Mouse (Mus musculus) kidney, postnatal 36 days (tissue): ENCODE data around the gene Tbx6.

Experiments
- DNase-seq, 2 experiments: peaks; one replicate each; pipeline ENCODE4 v3.0.0; 2021 to 2022; ENCODE audit warnings: mixed read lengths in 2 of 2

Tbx6 gene

GRCm38 (mm10) chr7:126795387-126796317, 14.4 kb downstream of the Tbx6 start:
- no peak for DNase-seq

GRCm38 (mm10) chr7:126796350-126796932, 15.2 kb downstream of the Tbx6 start:
- DNase-seq: peak in 1 of 2 experiments; percentile 53

GRCm38 (mm10) chr7:126797411-126798126, 16.3 kb downstream of the Tbx6 start, which contains the start of gene Fam57b:
Fam57b (plus strand) TSS chr7:126797668.
- DNase-seq: peak in 1 of 2 experiments; percentile 41

- peak; percentile 37 to 71 for DNase-seq
Measured at GRCm38 (mm10) chr7:126798127-126799049, 17.1 kb downstream of the Tbx6 start.

- peak; percentile 97 to 99 for DNase-seq
Measured at GRCm38 (mm10) chr7:126799050-126799467, 17.8 kb downstream of the Tbx6 start.

- DNase-seq: no peak
Measured at GRCm38 (mm10) chr7:126799468-126800268, 18.4 kb downstream of the Tbx6 start.

DNA sequence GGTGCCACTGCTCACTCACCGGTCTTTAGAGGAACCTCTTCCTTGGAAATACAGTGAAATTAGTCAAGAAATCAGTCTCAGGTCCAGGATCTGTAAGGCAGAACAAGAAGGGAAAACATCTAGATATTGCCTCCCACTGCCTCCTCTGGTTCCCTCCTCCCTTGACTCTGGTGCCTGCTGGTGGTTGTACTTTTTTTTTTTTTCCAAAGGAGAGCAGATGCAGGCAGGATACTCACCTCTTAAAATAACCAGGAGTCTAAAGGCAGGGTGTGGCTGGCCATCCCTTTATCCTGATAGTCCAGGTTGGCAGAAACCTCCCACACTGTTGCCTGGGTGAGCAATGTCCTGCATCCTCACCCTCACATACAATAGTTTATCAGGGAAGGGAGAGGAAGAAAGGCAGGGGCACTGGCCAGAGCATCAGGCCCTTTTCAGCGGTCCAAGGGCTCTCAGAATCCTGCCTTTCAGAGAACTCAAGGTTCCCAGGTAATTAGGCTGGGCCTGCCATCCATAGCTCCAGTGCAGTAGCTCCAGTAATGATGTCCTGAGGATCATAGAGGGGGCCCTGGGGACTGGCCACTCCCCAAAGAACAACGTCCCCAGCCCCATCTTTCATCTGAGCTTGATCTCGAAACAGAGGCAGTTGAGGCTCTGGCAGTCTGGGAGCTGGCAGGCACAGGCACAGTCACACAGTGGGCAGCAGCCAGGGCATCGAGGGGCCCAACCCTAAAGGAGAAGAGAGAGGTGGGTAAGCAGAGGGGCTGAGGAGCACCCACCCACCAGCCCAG, 19.2 kb downstream of the Tbx6 start:
- no peak for DNase-seq

DNA sequence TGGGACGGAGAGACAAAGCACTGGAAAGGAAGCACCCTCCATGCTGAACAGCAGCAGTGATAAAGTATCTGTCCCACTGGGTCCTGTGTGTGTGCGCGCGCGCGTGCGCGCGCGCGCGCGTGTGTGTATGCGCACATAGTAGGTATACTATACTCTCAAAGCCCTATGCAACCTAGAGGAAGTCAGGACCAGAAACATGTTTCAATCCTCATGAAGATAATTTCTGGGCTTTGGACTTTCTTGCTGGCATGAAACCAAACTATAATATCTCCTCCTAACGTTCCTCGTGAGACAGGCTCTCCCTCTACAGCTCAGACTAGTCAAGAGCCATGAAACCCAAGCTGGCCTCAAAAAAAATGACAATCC, 19.8 kb downstream of the Tbx6 start:
- no peak for DNase-seq

- no peak for DNase-seq
Measured at GRCm38 (mm10) chr7:126802134-126802889, 21.0 kb downstream of the Tbx6 start.

DNA sequence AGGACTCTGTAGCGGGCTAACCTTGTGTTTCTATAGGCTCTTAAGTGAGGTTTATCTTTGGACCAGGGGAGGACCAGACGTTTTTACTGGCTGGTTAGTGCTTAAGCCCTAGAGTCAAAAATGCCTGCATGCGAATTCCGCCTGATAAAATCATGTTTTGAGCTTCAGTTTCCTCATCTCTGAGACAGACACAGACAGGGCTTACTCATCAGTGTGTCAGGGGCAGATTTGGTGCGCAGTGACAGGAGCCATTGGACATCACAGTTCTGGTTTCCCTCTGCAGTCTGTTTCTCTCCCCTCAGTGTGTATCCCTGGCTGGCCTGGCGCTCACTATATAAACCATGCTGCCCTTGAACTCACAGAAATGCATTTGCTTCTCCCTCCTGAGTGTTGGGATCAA, 21.9 kb downstream of the Tbx6 start:
- DNase-seq: no peak

DNA sequence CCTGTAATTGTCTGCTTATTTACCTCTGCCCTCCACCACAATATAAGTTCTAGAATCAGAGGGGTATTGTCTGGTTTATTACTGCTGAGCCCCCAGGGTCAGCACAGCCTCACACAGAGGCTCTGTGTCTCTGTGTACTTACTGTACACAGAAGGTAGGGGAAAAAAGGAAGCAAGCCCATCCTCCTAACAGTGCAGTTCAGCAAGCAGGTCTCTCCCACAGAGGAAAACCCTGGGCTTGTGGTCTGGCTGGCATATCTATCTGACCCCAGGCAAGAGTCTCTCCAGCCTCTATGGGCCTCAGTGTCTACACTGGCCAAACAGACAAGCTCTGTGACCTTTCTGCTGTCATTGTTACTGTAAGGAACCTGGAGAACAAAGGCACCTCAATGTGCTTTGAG, 22.5 kb downstream of the Tbx6 start:
- no peak for DNase-seq

DNA sequence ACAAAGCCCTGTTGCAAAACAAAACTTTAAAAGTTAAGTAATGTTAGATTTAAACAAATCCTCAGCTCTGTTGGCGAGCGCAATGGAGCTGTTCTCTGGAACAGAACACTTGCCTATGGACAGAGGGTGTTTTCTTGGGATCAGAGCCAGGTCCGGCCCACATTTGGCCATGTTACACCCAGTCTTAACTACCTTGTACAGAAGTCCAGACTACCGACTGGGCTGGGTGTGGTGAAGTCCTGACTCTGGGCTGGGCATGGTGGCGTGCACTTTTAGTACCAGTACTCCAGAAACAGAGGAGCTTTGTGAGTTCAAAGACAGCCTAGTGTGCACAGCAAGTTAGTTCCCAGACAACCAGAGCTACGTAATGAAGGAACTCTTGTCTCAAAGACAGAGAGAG, 25.7 kb downstream of the Tbx6 start:
- peak; percentile 68 to 72 for DNase-seq

DNA sequence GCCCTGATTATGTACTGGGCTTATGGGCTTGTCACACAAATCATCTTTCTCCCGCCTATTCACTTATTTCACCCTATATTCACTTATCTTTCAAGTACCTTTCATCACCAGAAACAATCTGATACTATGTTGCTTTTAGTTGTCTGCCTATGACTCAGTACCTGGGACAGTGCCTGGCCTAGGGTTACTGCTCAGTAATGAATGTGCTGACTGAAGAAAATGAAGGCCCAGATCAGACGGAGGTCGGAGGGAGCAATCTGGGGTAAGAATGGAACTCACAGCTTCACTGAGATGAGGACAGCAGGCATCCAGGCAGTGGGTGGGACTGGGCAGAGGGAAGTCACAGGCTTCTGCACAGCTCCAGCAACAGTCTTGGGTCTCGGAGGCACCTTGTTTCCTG, 26.1 kb downstream of the Tbx6 start:
- no peak for DNase-seq

DNA sequence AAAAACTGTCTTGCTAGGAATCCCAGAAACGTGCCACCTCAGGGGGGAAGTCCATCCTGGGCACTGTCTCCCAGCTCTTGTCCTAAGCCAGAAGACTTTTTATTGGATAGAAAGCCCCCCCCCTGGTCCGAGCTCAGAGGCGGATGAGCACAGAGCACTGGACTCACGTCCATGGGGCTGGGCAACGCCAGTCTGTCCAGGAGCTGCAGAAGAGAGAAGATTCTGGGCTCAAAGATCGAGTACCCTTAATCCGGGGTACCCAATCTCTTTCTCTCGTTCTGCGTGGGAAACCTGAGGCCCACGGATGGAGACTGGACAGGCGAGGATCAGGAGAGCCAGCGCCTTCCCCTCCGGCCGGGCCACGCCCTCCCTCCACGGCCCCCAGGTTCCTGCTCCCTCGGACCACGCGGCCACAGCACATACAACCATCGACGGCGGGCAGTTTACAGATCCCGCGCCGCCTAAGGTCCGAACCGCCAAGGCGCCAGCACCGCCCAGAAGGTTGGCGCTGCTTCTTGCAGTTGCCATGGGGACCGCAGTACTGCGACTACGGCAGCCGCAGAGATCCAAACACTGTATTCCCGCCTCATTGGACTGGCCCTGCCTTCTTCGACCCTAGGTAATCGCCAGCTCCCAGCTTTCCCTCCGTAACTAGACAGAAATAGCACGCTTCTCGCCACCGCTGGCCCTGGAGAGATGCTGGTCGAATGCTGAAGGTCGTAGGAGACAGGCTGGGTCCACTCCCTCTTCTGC, 27.6 kb downstream of the Tbx6 start:
- DNase-seq: peak; percentile 94

DNA sequence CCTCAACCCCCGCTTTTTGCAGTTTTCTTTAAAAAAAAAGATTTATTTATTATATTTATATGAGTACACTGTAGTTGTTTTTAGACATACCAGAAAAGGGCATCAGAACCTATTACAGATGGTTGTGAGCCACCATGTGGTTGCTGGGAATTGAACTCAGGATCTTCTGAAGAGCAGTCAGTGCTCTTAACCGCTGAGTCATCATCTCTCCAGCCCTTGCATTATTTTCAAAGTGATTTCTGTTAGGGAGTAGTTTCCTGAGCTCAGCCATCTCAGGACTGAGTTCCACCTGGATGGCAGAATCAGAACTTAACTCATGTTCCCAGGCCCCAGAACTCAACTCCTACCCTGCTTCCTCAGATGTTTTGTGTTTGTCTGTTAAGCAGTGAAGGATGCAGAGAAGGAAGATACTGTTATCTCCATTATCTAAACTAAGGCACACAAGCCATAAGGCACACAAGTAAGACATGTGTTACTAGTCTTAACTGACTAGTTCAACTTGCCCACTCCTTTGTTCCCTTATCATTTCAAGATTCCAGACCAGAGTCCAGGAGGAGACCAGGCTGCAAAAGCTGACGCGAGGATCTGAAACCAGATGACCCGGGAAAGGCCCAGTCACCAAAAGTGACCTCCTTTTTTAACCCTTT, 28.6 kb downstream of the Tbx6 start:
- no peak for DNase-seq

- DNase-seq: no peak
Measured at GRCm38 (mm10) chr7:126815726-126816222, 34.5 kb downstream of the Tbx6 start.

GRCm38 (mm10) chr7:126816494-126816893, 35.2 kb downstream of the Tbx6 start:
- DNase-seq: no peak

DNA sequence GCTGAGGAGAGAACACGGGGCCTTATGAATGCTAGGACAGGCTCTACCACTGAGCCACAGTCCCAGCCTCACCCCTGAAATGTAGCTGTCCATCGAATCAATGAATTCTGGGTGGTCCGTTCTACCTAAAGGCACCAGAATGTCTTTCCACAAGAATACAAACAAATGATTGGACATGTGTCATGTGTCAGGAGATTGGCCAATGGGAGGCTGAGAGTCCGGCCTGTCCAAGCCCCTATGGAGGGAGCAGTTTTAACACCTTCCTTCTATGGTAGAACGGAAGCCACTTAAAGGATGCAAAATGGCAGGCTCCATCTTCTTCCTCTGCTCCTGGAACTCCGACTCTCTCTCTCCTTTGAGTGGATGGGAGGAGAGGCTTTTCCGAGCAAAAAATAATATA, 36.3 kb downstream of the Tbx6 start:
- no peak for DNase-seq
